Mouse (Mus musculus) neural tube, embryonic 14.5 days (tissue): Measurements from ENCODE around the gene Atp2c1. TPM values are rescaled to one million over a fixed set of nuclear protein-coding genes. Genes with fewer than 3 reads are reported as not detected.

Source experiments
- ATAC-seq: fragments of 200-750 bp; cut with Nextera tagmentation; 2 replicates; pipeline ENCODE4 v1.8.0; 2017; ENCODE audit warnings: low read depth, mild to moderate bottlenecking, moderate TSS enrichment, moderate library complexity
- H3K27ac ChIP-seq: fragments of 300-500 bp; sonication (generic); 2 replicates; pipeline ENCODE4 v1.5.1; 2014; ENCODE audit warnings: low read depth, mild to moderate bottlenecking, control low read depth, low read length, moderate library complexity, mixed read lengths
- H3K27me3 ChIP-seq: fragments of 300-500 bp; sonication (generic); 2 replicates; pipeline ENCODE4 v1.6.1; 2014; ENCODE audit warnings: low read length; ENCODE audit not compliant: control insufficient read depth, insufficient read depth
- H3K36me3 ChIP-seq: fragments of 300-500 bp; sonication (generic); 2 replicates; pipeline ENCODE4 v1.6.1; 2014; ENCODE audit warnings: low read length, mixed read lengths; ENCODE audit not compliant: control insufficient read depth, insufficient read depth
- H3K4me1 ChIP-seq: fragments of 300-500 bp; sonication (generic); 2 replicates; pipeline ENCODE4 v1.6.1; 2014; ENCODE audit warnings: low read length; ENCODE audit not compliant: control insufficient read depth, insufficient read depth
- H3K4me2 ChIP-seq: fragments of 300-500 bp; sonication (generic); 2 replicates; pipeline ENCODE4 v1.6.1; 2014; ENCODE audit warnings: mild to moderate bottlenecking, low read depth, low read length, control low read depth
- H3K4me3 ChIP-seq: fragments of 300-500 bp; sonication (generic); 2 replicates; pipeline ENCODE4 v1.5.1; 2014; ENCODE audit warnings: low read depth, low read length, control low read depth, mixed read lengths
- H3K9ac ChIP-seq: fragments of 300-500 bp; sonication (generic); replicated peaks from 2 replicates; pipeline ENCODE4 v1.6.1; 2014; ENCODE audit warnings: low read depth, mild to moderate bottlenecking, control low read depth, low read length, mixed read lengths
- H3K9me3 ChIP-seq: fragments of 300-500 bp; sonication (generic); 2 replicates; pipeline ENCODE4 v1.6.1; 2016; ENCODE audit warnings: low read length; ENCODE audit not compliant: control insufficient read depth
- WGBS: fragments of 180-500 bp; shearing (Covaris S2); extraction: QIAGEN DNeasy Blood & Tissue Kit; methylation state at CpG from one replicate; pipeline ENCODE4 v1.1.7; 2014; 5-methylcytosine and 5-hydroxymethylcytosine counted together
- polyA plus RNA-seq: library from polyadenylated mRNA; unstranded; fragments of >200 nt; fragmentation: Nextera tagmentation; extraction: Ambion mirVana; gene quantifications from 2 replicates; pipeline ENCODE4 v1.2.1, GENCODE M21; 2014

Gene Atp2c1
- polyA plus RNA-seq, result 95.7 and 121 TPM in 2 replicates

- Histone ChIP-seq H3K27ac (no peak within 1 kb of the TSS; the same call in 1 of the 2 replicates), H3K4me2 (no peak within 1 kb of the TSS), H3K27me3 (no peaks in the 10 kb centered on the region), H3K9ac (no peak within 1 kb of the TSS), H3K36me3 (no peaks in the 10 kb centered on the region), H3K4me1 (peaks cover 4% of the 10 kb centered on the region; the same call in 1 of the 2 replicates), H3K4me3 (no peak within 1 kb of the TSS), H3K9me3 (no peaks in the 10 kb centered on the region)
- no peak for ATAC-seq
- 92% methylated on average over 12 of the region's 12 CpGs for WGBS
These were observed at the start of gene Atp2c1 for GRCm38 (mm10) chr9:105527219-105527618. Atp2c1 (minus strand) TSS chr9:105527319.

GRCm38 (mm10) chr9:105557452-105557851, 30.3 kb upstream of the Atp2c1 start:
- Histone ChIP-seq H3K27me3 (no peaks in the 10 kb centered on the region), H3K9ac (no peak overlapping the region), H3K27ac (no peak overlapping the region), H3K4me2 (no peak overlapping the region), H3K4me1 (peaks cover 18% of the 10 kb centered on the region; the same call in 1 of the 2 replicates), H3K36me3 (no peaks in the 10 kb centered on the region), H3K4me3 (no peak overlapping the region), H3K9me3 (no peaks in the 10 kb centered on the region)
- WGBS, result 84% methylated on average over 5 of the region's 5 CpGs
- no peak for ATAC-seq

- no peak overlapping the region for H3K9ac ChIP-seq
- H3K4me3 ChIP-seq, result no peak overlapping the region
- H3K9me3 ChIP-seq, result no peaks in the 10 kb centered on the region
- H3K27ac ChIP-seq, result 0 out of 2 replicates have a peak overlapping the region, but pooled peaks have one; percentile 3
- H3K27me3 ChIP-seq, result no peaks in the 10 kb centered on the region
- 72% methylated on average over 8 of the region's 8 CpGs for WGBS
- ATAC-seq, result no peak
- H3K36me3 ChIP-seq, result no peaks in the 10 kb centered on the region
- H3K4me2 ChIP-seq, result no peak overlapping the region
- H3K4me1 ChIP-seq, result peaks cover 18% of the 10 kb centered on the region; the same call in 1 of the 2 replicates
These were observed 29.1 kb upstream of the Atp2c1 start for GRCm38 (mm10) chr9:105556141-105556735.

- WGBS, result 45% methylated on average over 7 of the region's 7 CpGs
- H3K9ac ChIP-seq, result no peak overlapping the region; the same call in 1 of the 2 replicates
- no peaks in the 10 kb centered on the region for H3K9me3 ChIP-seq
- peak overlapping the region; percentile 34; the same call in 1 of the 2 replicates for H3K4me2 ChIP-seq
- H3K4me1 ChIP-seq, result peaks cover 18% of the 10 kb centered on the region; the same call in 1 of the 2 replicates
- H3K27ac ChIP-seq, result peak overlapping the region; percentile 71; the same call in 1 of the 2 replicates
- H3K4me3 ChIP-seq, result no peak overlapping the region
- H3K36me3 ChIP-seq, result no peaks in the 10 kb centered on the region
- peak; percentile 10; the same call in 1 of the 2 replicates for ATAC-seq
- no peaks in the 10 kb centered on the region for H3K27me3 ChIP-seq
These were observed 27.3 kb upstream of the Atp2c1 start for GRCm38 (mm10) chr9:105554439-105554807.

- Histone ChIP-seq H3K9ac (no peak overlapping the region; the same call in 1 of the 2 replicates), H3K27ac (peak overlapping the region; percentile 71), H3K4me3 (0 out of 2 replicates have a peak overlapping the region, but pooled peaks have one; percentile 6), H3K9me3 (no peaks in the 10 kb centered on the region), H3K4me2 (peak overlapping the region; percentile 34; the same call in 1 of the 2 replicates), H3K36me3 (no peaks in the 10 kb centered on the region), H3K4me1 (peaks cover 18% of the 10 kb centered on the region; the same call in 1 of the 2 replicates), H3K27me3 (no peaks in the 10 kb centered on the region)
- peak; percentile 39; the same call in 1 of the 2 replicates for ATAC-seq
- 11% methylated on average over 24 of the region's 24 CpGs for WGBS
These were observed 26.7 kb upstream of the Atp2c1 start for GRCm38 (mm10) chr9:105553629-105554438.

GRCm38 (mm10) chr9:105551407-105551806, 24.3 kb upstream of the Atp2c1 start:
- Histone ChIP-seq H3K27ac (no peak overlapping the region), H3K9ac (no peak overlapping the region), H3K4me3 (no peak overlapping the region), H3K9me3 (no peaks in the 10 kb centered on the region), H3K4me2 (no peak overlapping the region), H3K4me1 (peaks cover 18% of the 10 kb centered on the region; the same call in 1 of the 2 replicates), H3K36me3 (no peaks in the 10 kb centered on the region), H3K27me3 (no peaks in the 10 kb centered on the region)
- no peak for ATAC-seq
- WGBS, result 60% methylated on average over 4 of the region's 4 CpGs

GRCm38 (mm10) chr9:105549096-105549495, 22.0 kb upstream of the Atp2c1 start:
- no peak overlapping the region for H3K27ac ChIP-seq
- no peaks in the 10 kb centered on the region for H3K9me3 ChIP-seq
- no peak overlapping the region for H3K4me2 ChIP-seq
- H3K27me3 ChIP-seq, result no peaks in the 10 kb centered on the region
- H3K4me3 ChIP-seq, result no peak overlapping the region
- H3K36me3 ChIP-seq, result no peaks in the 10 kb centered on the region
- WGBS, result 75% methylated on average over 6 of the region's 6 CpGs
- peaks cover 9% of the 10 kb centered on the region; the same call in 1 of the 2 replicates for H3K4me1 ChIP-seq
- H3K9ac ChIP-seq, result no peak overlapping the region
- no peak for ATAC-seq

GRCm38 (mm10) chr9:105544013-105544750, 17.1 kb upstream of the Atp2c1 start:
- H3K4me2 ChIP-seq, result no peak overlapping the region
- H3K27ac ChIP-seq, result no peak overlapping the region
- no peaks in the 10 kb centered on the region for H3K9me3 ChIP-seq
- no peaks in the 10 kb centered on the region for H3K36me3 ChIP-seq
- no peaks in the 10 kb centered on the region for H3K27me3 ChIP-seq
- no peak overlapping the region for H3K9ac ChIP-seq
- ATAC-seq, result no peak
- no peak overlapping the region for H3K4me3 ChIP-seq
- WGBS, result 35% methylated on average over 8 of the region's 8 CpGs
- H3K4me1 ChIP-seq, result no peaks in the 10 kb centered on the region
